Mouse (Mus musculus): ENCODE measurements around the gene Gm28038.

Gm28038 gene

GRCm38 (mm10) chr2:30280743-30281142 is at the start of gene Gm28038:
Gene Gm28038 (plus strand): TSS chr2:30281043.
- no peak for DNase-seq (ENCODE audit: low read depth, low spot score)

- no peak for DNase-seq (ENCODE audit: low read depth, low spot score)
Measured at GRCm38 (mm10) chr2:30235593-30235992, 45.2 kb upstream of the Gm28038 start.

- DNase-seq (ENCODE audit: low read depth, low spot score), result no peak
Measured at GRCm38 (mm10) chr2:30236426-30237198, 44.2 kb upstream of the Gm28038 start.

- peak; percentile 98 for DNase-seq (ENCODE audit: low read depth, low spot score)
Measured at GRCm38 (mm10) chr2:30237199-30237880, 43.5 kb upstream of the Gm28038 start, which contains the start of gene Lrrc8a. Gene Lrrc8a (plus strand): TSS chr2:30237715.

GRCm38 (mm10) chr2:30237881-30238280 is 43.0 kb upstream of the Gm28038 start:
- peak; percentile 55 for DNase-seq (ENCODE audit: low read depth, low spot score)

GRCm38 (mm10) chr2:30238906-30239465 is 41.9 kb upstream of the Gm28038 start:
- DNase-seq (ENCODE audit: low read depth, low spot score), result no peak

GRCm38 (mm10) chr2:30239777-30240176 is 41.1 kb upstream of the Gm28038 start:
- no peak for DNase-seq (ENCODE audit: low read depth, low spot score)

- DNase-seq (ENCODE audit: low read depth, low spot score), result no peak
Measured at GRCm38 (mm10) chr2:30240267-30240666, 40.6 kb upstream of the Gm28038 start, which contains the start of gene Gm28035. Gene Gm28035 (plus strand): TSS chr2:30240567.

- DNase-seq (ENCODE audit: low read depth, low spot score), result peak; percentile 82
Measured at GRCm38 (mm10) chr2:30242509-30242908, 38.3 kb upstream of the Gm28038 start.

GRCm38 (mm10) chr2:30243391-30243790 is 37.5 kb upstream of the Gm28038 start:
- DNase-seq (ENCODE audit: low read depth, low spot score), result no peak

- no peak for DNase-seq (ENCODE audit: low read depth, low spot score)
Measured at GRCm38 (mm10) chr2:30244595-30245178, 36.2 kb upstream of the Gm28038 start.

- DNase-seq (ENCODE audit: low read depth, low spot score), result no peak
Measured at GRCm38 (mm10) chr2:30247036-30247435, 33.8 kb upstream of the Gm28038 start.

GRCm38 (mm10) chr2:30247681-30248080 is 33.2 kb upstream of the Gm28038 start:
- no peak for DNase-seq (ENCODE audit: low read depth, low spot score)

GRCm38 (mm10) chr2:30249182-30249581 is 31.7 kb upstream of the Gm28038 start:
- DNase-seq (ENCODE audit: low read depth, low spot score), result no peak

GRCm38 (mm10) chr2:30250166-30251128 is 30.4 kb upstream of the Gm28038 start:
- no peak for DNase-seq (ENCODE audit: low read depth, low spot score)

- peak; percentile 91 for DNase-seq (ENCODE audit: low read depth, low spot score)
Measured at GRCm38 (mm10) chr2:30251417-30252104, 29.3 kb upstream of the Gm28038 start.

GRCm38 (mm10) chr2:30252521-30252920 is 28.3 kb upstream of the Gm28038 start:
- no peak for DNase-seq (ENCODE audit: low read depth, low spot score)

- no peak for DNase-seq (ENCODE audit: low read depth, low spot score)
Measured at GRCm38 (mm10) chr2:30253809-30254208, 27.0 kb upstream of the Gm28038 start.

GRCm38 (mm10) chr2:30255631-30256395 is 25.0 kb upstream of the Gm28038 start:
- no peak for DNase-seq (ENCODE audit: low read depth, low spot score)
